Mouse (Mus musculus): ENCODE measurements around the gene Trappc2l. TPM values are rescaled to one million over a fixed set of nuclear protein-coding genes. Genes with fewer than 3 reads are reported as not detected.

Gene Trappc2l
- polyA plus RNA-seq, 1 experiment, result 55.0 TPM

DNA sequence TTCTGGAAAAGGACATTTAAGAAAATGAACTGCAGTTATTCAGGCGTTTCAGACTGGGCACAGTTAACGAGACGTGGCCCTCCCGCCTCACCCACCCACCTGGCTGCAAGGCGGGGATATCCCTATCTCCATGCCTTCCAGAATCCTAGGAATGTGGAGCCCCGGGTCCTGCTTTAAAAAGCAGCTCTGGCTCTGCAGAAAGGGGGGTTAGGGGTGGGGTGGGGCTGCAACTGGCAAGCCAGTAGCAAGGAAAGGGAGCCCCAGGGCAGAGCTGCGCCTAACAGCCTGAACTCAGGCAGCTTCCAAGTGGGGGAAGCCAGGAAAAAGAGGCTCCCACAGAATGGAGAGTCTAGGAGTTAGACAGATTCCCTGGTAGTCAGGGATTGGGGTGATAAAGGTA, 32.2 kb upstream of the Trappc2l start:
- Histone ChIP-seq H3K4me3 (ENCODE audit: insufficient read depth, low read length) (no peak overlapping the region), H3K27ac (ENCODE audit: insufficient read depth, low read depth, low read length) (no peak overlapping the region), H3K4me1 (ENCODE audit: control insufficient read depth, insufficient read depth, low read length) (peaks cover 23% of the 10 kb centered on the region)
- TF ChIP-seq POLR2A (IDR thresholded peaks at IDR 0.05; ENCODE audit: borderline replicate concordance, low read depth, low read length), result no peak
- no peak for TF ChIP-seq CTCF (IDR thresholded peaks at IDR 0.05; ENCODE audit: low read depth, low read length)

DNA sequence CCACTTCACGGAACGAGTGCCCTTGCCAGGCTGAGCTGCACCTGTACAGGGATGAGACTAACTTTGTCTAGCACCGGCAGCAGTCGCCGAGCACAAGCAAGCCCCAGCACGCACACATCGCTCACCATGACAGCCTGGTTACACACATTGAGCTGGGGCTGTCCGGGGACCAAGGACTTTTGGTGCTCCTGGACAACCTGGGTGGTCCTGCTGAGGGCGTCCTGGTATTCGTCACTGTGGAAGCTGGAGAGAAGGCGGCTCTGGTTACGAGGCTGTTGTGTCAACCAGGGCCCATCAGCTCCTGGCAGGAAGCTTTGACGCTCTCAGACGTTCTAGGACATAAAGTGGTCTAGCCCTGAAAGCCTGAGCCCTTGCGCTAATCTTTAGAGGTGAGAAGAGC, 30.5 kb upstream of the Trappc2l start:
- peaks cover 31% of the 10 kb centered on the region for H3K4me1 ChIP-seq (ENCODE audit: control insufficient read depth, insufficient read depth, low read length)
- no peak overlapping the region for H3K27ac ChIP-seq (ENCODE audit: insufficient read depth, low read depth, low read length)
- TF ChIP-seq CTCF (IDR thresholded peaks at IDR 0.05; ENCODE audit: low read depth, low read length), result no peak
- TF ChIP-seq POLR2A (IDR thresholded peaks at IDR 0.05; ENCODE audit: borderline replicate concordance, low read depth, low read length), result no peak
- no peak overlapping the region for H3K4me3 ChIP-seq (ENCODE audit: insufficient read depth, low read length)

DNA sequence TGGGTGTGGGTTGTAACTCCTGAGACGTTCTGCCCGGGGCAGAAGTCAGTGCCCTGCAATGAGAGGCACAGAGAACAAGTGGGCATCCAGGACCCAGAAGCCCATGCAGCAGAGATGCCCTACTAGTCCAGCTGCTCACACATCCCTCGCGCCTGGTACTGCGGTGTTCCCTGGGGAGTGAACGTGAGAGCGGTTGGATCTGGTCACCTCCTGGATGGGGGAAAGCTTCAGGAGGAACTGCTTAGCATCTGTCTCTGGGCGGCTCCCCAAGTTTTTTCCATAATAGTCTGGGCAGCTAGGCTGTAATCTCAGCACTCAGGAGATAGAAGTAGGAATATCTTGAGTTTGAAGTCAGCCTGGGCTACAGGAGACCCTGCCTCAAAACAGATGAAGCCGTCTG, 26.5 kb upstream of the Trappc2l start:
- peaks cover 35% of the 10 kb centered on the region for H3K4me1 ChIP-seq (ENCODE audit: control insufficient read depth, insufficient read depth, low read length)
- H3K4me3 ChIP-seq (ENCODE audit: insufficient read depth, low read length), result no peak overlapping the region
- peak overlapping the region; percentile 79 for H3K27ac ChIP-seq (ENCODE audit: insufficient read depth, low read depth, low read length)
- no peak for TF ChIP-seq POLR2A (IDR thresholded peaks at IDR 0.05; ENCODE audit: borderline replicate concordance, low read depth, low read length)
- no peak for TF ChIP-seq CTCF (IDR thresholded peaks at IDR 0.05; ENCODE audit: low read depth, low read length)

DNA sequence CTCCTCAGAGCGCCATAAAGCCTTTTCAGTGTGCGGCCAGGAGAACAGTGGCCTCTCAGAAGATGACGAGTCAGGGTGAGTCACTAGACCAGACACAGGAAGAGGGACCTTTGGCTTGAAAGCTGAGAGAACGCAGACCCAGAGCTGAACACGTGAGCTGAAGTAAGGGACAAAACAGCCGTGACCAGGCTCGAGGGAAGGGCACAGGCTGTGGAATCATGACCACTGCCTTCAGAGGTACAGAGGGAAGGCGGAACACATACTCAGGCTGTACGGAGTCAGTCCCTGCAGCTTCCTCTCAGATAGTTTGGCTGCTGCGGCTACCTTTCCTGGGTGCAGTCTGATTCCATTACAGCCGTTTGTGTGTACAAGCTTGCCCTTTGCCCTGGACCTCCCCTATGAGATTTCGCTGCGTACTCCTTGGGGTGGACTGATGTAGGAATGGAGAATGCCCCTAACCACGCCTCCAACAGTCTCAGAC, 26.0 kb upstream of the Trappc2l start:
- H3K4me3 ChIP-seq (ENCODE audit: insufficient read depth, low read length), result peak overlapping the region; percentile 25
- peak overlapping the region; percentile 79 for H3K27ac ChIP-seq (ENCODE audit: insufficient read depth, low read depth, low read length)
- H3K4me1 ChIP-seq (ENCODE audit: control insufficient read depth, insufficient read depth, low read length), result peaks cover 35% of the 10 kb centered on the region
- TF ChIP-seq POLR2A (IDR thresholded peaks at IDR 0.05; ENCODE audit: borderline replicate concordance, low read depth, low read length) (no peak), CTCF (IDR thresholded peaks at IDR 0.05; ENCODE audit: low read depth, low read length) (no peak)

DNA sequence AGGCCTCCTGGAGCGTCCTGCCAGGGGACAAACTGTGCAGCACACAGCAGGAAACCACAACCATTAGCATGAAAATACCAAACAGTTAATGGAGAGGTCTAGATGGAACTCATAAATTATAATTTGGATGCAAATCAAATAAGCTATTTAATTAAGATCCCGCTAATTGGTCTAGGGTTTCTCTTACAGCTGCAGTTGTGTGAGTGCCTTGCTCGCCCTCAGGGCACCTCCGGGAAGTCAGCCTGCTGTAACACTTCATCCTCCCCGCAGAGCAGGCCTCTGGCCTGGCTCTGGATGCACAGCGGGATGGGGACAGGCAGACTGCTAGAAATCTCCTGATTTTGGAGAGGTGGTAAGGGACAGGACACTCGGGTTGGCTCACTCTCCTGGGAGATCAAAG, 25.3 kb upstream of the Trappc2l start:
- peaks cover 35% of the 10 kb centered on the region for H3K4me1 ChIP-seq (ENCODE audit: control insufficient read depth, insufficient read depth, low read length)
- H3K27ac ChIP-seq (ENCODE audit: insufficient read depth, low read depth, low read length), result peak overlapping the region; percentile 79
- H3K4me3 ChIP-seq (ENCODE audit: insufficient read depth, low read length), result no peak overlapping the region
- TF ChIP-seq POLR2A (IDR thresholded peaks at IDR 0.05; ENCODE audit: borderline replicate concordance, low read depth, low read length) (no peak), CTCF (IDR thresholded peaks at IDR 0.05; ENCODE audit: low read depth, low read length) (no peak)

DNA sequence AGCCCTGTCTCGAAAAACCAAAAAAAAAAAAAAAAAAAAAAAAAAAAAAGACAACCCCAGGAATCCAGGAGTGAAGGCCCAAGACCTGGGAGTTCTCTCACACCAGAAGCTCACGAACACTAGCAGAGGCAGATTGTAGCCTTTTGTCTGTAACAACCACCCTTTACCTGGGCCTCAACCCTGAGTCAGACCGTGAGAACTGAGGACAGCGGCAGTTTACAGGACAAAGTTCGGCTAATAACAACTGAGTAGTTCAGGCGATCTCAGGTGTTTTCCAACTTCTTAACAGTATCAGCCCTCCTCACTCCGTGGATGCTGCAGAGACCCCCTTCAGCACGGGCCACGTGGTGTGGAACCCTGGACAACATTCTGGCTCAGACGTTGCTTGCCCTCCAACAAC, 24.7 kb upstream of the Trappc2l start:
- no peak for TF ChIP-seq CTCF (IDR thresholded peaks at IDR 0.05; ENCODE audit: low read depth, low read length)
- no peak for TF ChIP-seq POLR2A (IDR thresholded peaks at IDR 0.05; ENCODE audit: borderline replicate concordance, low read depth, low read length)
- no peak overlapping the region for H3K4me3 ChIP-seq (ENCODE audit: insufficient read depth, low read length)

DNA sequence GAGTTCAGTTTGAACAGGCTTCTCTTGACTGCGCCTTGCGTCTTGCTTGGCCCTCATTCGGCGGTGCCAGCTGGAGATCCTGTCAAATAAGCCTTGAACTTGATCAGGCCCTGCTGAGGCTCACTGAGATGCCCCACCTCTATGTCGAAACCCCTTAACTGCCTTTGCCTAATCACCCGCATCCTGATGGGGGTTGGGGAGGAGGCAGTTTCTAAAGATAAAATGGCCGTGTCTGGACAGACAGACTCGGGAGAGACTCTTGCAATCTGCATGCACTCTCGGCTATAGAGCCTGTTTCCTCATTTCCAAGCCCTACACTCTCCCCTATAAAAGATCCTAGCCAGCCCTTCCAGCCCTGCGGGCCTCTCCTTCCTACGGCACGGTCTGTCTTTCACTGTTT, 18.2 kb upstream of the Trappc2l start:
- no peak overlapping the region for H3K27ac ChIP-seq (ENCODE audit: insufficient read depth, low read depth, low read length)
- H3K4me3 ChIP-seq (ENCODE audit: insufficient read depth, low read length), result no peak overlapping the region
- peaks cover 6% of the 10 kb centered on the region for H3K4me1 ChIP-seq (ENCODE audit: control insufficient read depth, insufficient read depth, low read length)
- TF ChIP-seq POLR2A (IDR thresholded peaks at IDR 0.05; ENCODE audit: borderline replicate concordance, low read depth, low read length), result no peak
- TF ChIP-seq CTCF (IDR thresholded peaks at IDR 0.05; ENCODE audit: low read depth, low read length), result no peak

More for the DNA sequence above, 24.7 kb upstream of the Trappc2l start:
- no peak overlapping the region for H3K27ac ChIP-seq (ENCODE audit: insufficient read depth, low read depth, low read length)
- peaks cover 35% of the 10 kb centered on the region for H3K4me1 ChIP-seq (ENCODE audit: control insufficient read depth, insufficient read depth, low read length)

DNA sequence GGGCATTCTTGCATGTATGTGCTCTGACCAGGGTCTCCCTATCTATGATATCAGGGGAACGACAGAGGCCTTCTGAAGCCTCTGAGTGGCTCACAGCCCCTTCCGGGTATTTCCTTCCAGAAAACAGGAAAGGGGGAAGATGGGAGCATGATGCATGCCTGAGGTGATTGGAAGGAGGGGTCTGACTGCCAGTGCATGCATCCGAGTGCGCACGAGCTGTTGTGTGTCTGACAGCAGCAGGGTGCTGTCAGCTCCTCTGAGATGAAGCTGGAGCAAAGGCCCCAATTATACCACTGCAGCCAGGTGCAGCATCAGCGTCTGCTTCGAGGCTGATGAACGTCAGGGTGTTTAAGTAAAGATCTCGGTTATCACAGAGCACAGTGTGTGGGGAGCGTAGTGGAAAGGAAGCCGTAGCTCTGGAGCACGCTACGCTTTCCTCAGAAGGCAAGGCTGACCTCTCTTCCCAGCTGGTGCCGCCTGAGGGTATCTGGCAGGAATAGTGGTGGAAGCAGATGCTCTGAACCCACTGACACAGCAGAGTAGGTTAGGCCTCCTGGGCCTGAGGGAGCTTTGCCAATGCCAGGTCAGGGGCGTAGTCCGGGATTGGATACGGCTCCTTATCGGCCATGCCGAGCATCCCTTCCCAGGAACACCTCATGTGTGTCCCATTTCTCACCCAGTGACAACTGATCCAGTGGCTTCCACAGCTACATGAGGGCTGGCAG, 17.5 kb upstream of the Trappc2l start:
- H3K4me3 ChIP-seq (ENCODE audit: insufficient read depth, low read length), result no peak overlapping the region
- peaks cover 6% of the 10 kb centered on the region for H3K4me1 ChIP-seq (ENCODE audit: control insufficient read depth, insufficient read depth, low read length)
- H3K27ac ChIP-seq (ENCODE audit: insufficient read depth, low read depth, low read length), result no peak overlapping the region
- TF ChIP-seq POLR2A (IDR thresholded peaks at IDR 0.05; ENCODE audit: borderline replicate concordance, low read depth, low read length), result no peak
- no peak for TF ChIP-seq CTCF (IDR thresholded peaks at IDR 0.05; ENCODE audit: low read depth, low read length)

DNA sequence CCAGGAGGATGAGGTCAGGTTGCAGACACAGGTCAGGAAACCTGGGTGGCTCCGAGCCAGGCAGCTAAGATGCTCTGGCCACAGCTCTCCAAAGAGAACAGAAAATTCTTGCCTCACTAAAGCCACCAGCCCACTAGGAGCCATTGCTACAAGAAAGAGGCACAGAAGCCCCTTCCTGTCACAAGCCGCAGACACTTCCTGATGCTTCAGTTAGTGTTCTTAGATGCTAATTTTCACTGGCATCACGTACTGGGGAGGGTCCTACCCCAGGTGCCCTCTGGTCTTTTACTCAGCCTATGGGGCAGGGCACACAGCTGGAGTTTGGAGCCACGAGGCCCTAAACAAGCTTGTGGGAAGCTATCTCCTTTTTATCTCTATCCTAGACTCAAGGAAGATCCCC, 15.4 kb upstream of the Trappc2l start:
- H3K4me3 ChIP-seq (ENCODE audit: insufficient read depth, low read length), result no peak overlapping the region
- H3K27ac ChIP-seq (ENCODE audit: insufficient read depth, low read depth, low read length), result no peak overlapping the region
- TF ChIP-seq POLR2A (IDR thresholded peaks at IDR 0.05; ENCODE audit: borderline replicate concordance, low read depth, low read length) (no peak), CTCF (IDR thresholded peaks at IDR 0.05; ENCODE audit: low read depth, low read length) (no peak)
- H3K4me1 ChIP-seq (ENCODE audit: control insufficient read depth, insufficient read depth, low read length), result peaks cover 6% of the 10 kb centered on the region

DNA sequence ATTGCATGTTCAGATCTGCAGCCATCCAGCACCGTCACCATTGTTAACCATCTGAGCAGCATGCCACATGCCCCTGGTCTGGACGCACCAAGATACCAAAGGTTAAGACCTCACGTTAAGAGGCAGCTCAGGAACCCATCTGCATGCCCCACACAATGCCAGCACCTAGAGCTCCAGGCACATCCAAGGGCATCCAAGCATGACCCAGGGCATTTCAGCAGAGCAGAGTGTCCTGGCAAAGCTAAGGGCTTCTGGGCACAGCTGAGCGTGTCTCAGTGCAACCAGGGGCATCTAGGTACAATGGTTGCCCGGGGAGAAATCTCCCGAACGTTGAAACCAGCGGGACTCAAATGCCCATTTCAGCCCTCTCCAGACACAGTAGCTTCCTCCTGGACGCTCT, 10.8 kb upstream of the Trappc2l start:
- TF ChIP-seq POLR2A (IDR thresholded peaks at IDR 0.05; ENCODE audit: borderline replicate concordance, low read depth, low read length), result no peak
- no peak for TF ChIP-seq CTCF (IDR thresholded peaks at IDR 0.05; ENCODE audit: low read depth, low read length)
- Histone ChIP-seq H3K4me3 (ENCODE audit: insufficient read depth, low read length) (no peak overlapping the region), H3K4me1 (ENCODE audit: control insufficient read depth, insufficient read depth, low read length) (peaks cover 17% of the 10 kb centered on the region), H3K27ac (ENCODE audit: insufficient read depth, low read depth, low read length) (no peak overlapping the region)
